Mouse (Mus musculus) cerebellum, adult 9-10 months (tissue): ENCODE measurements around the gene Gm9821.

ENCODE experiments used
- DNase-seq: peaks from one replicate; pipeline ENCODE4 v3.0.0; 2022

The Gm9821 gene

GRCm38 (mm10) chr2:91927826-91928533, 17.5 kb upstream of the Gm9821 start:
- DNase-seq: peak; percentile 90

GRCm38 (mm10) chr2:91928534-91929350, 16.8 kb upstream of the Gm9821 start:
- DNase-seq: peak; percentile 63

- DNase-seq: no peak
Observed at GRCm38 (mm10) chr2:91929455-91929854, 16.0 kb upstream of the Gm9821 start.

GRCm38 (mm10) chr2:91929936-91930335, 15.6 kb upstream of the Gm9821 start:
- DNase-seq: peak; percentile 82

GRCm38 (mm10) chr2:91930761-91931291, 14.7 kb upstream of the Gm9821 start:
- peak; percentile 61 for DNase-seq

- peak; percentile 48 for DNase-seq
Observed at GRCm38 (mm10) chr2:91931328-91932159, 14.0 kb upstream of the Gm9821 start.

GRCm38 (mm10) chr2:91932160-91932711, 13.3 kb upstream of the Gm9821 start, which contains the start of gene Mdk:
Gene Mdk, minus strand, starts transcription at chr2:91932297.
- peak; percentile 53 for DNase-seq

- DNase-seq: peak; percentile 78
Observed at GRCm38 (mm10) chr2:91932737-91933350, 12.7 kb upstream of the Gm9821 start.

- peak; percentile 88 for DNase-seq
Observed at GRCm38 (mm10) chr2:91933471-91933870, 12.0 kb upstream of the Gm9821 start.

- DNase-seq: no peak
Observed at GRCm38 (mm10) chr2:91934016-91934415, 11.5 kb upstream of the Gm9821 start.

- DNase-seq: peak; percentile 83
Observed at GRCm38 (mm10) chr2:91934826-91935525, 10.5 kb upstream of the Gm9821 start.

GRCm38 (mm10) chr2:91936154-91936553, 9.3 kb upstream of the Gm9821 start:
- DNase-seq: peak; percentile 46

- no peak for DNase-seq
Observed at GRCm38 (mm10) chr2:91939303-91939935, 6.1 kb upstream of the Gm9821 start.

- DNase-seq: no peak
Observed at GRCm38 (mm10) chr2:91942356-91942755, 3.1 kb upstream of the Gm9821 start.

- DNase-seq: peak; percentile 88
Observed at GRCm38 (mm10) chr2:91944170-91944950, 1.1 kb upstream of the Gm9821 start.

- DNase-seq: no peak
Observed at GRCm38 (mm10) chr2:91946836-91947235, 1.3 kb downstream of the Gm9821 start.

- DNase-seq: no peak
Observed at GRCm38 (mm10) chr2:91947397-91948150, 2.1 kb downstream of the Gm9821 start.

- no peak for DNase-seq
Observed at GRCm38 (mm10) chr2:91948151-91948509, 2.6 kb downstream of the Gm9821 start.

GRCm38 (mm10) chr2:91948792-91949241, 3.3 kb downstream of the Gm9821 start:
- DNase-seq: no peak
